Mouse (Mus musculus): ENCODE measurements around the gene Tmem252.
A peak's percentile ranks its signal among the peaks of the same experiment; 100 is the strongest.

Gene Tmem252

GRCm38 (mm10) chr19:24673762-24674161 is at the start of gene Tmem252:
Gene Tmem252 (plus strand): TSS chr19:24674008.
- DNase-seq (ENCODE audit: low spot score): no peak

- no peak for DNase-seq (ENCODE audit: low spot score)
These were observed 45.8 kb upstream of the Tmem252 start for GRCm38 (mm10) chr19:24628049-24628448.

GRCm38 (mm10) chr19:24633008-24633407 is 40.8 kb upstream of the Tmem252 start:
- no peak for DNase-seq (ENCODE audit: low spot score)

- peak; percentile 63 for DNase-seq (ENCODE audit: low spot score)
These were observed 39.2 kb upstream of the Tmem252 start for GRCm38 (mm10) chr19:24634602-24635001.

GRCm38 (mm10) chr19:24636616-24637015 is 37.2 kb upstream of the Tmem252 start:
- peak; percentile 41 for DNase-seq (ENCODE audit: low spot score)

- no peak for DNase-seq (ENCODE audit: low spot score)
These were observed 35.8 kb upstream of the Tmem252 start for GRCm38 (mm10) chr19:24637988-24638387.

GRCm38 (mm10) chr19:24640982-24641381 is 32.8 kb upstream of the Tmem252 start:
- no peak for DNase-seq (ENCODE audit: low spot score)

GRCm38 (mm10) chr19:24644971-24645370 is 28.8 kb upstream of the Tmem252 start:
- DNase-seq (ENCODE audit: low spot score): no peak

GRCm38 (mm10) chr19:24646162-24646829 is 27.5 kb upstream of the Tmem252 start:
- no peak for DNase-seq (ENCODE audit: low spot score)

- DNase-seq (ENCODE audit: low spot score): no peak
These were observed 25.8 kb upstream of the Tmem252 start for GRCm38 (mm10) chr19:24648016-24648415.

- DNase-seq (ENCODE audit: low spot score): no peak
These were observed 23.4 kb upstream of the Tmem252 start for GRCm38 (mm10) chr19:24650428-24650827.

GRCm38 (mm10) chr19:24651595-24651994 is 22.2 kb upstream of the Tmem252 start:
- DNase-seq (ENCODE audit: low spot score): no peak

- no peak for DNase-seq (ENCODE audit: low spot score)
These were observed 21.3 kb upstream of the Tmem252 start for GRCm38 (mm10) chr19:24652342-24653019.

GRCm38 (mm10) chr19:24653230-24653799 is 20.5 kb upstream of the Tmem252 start:
- DNase-seq (ENCODE audit: low spot score): no peak

GRCm38 (mm10) chr19:24656981-24657380 is 16.8 kb upstream of the Tmem252 start:
- no peak for DNase-seq (ENCODE audit: low spot score)

GRCm38 (mm10) chr19:24662346-24662745 is 11.5 kb upstream of the Tmem252 start:
- no peak for DNase-seq (ENCODE audit: low spot score)

GRCm38 (mm10) chr19:24665771-24666170 is 8.0 kb upstream of the Tmem252 start:
- DNase-seq (ENCODE audit: low spot score): no peak

GRCm38 (mm10) chr19:24667527-24667926 is 6.3 kb upstream of the Tmem252 start:
- no peak for DNase-seq (ENCODE audit: low spot score)

GRCm38 (mm10) chr19:24671571-24671970 is 2.2 kb upstream of the Tmem252 start:
- no peak for DNase-seq (ENCODE audit: low spot score)

- DNase-seq (ENCODE audit: low spot score): no peak
These were observed 1.3 kb upstream of the Tmem252 start for GRCm38 (mm10) chr19:24672366-24672960.

GRCm38 (mm10) chr19:24673331-24673730 is 477 bp upstream of the Tmem252 start:
- DNase-seq (ENCODE audit: low spot score): no peak

GRCm38 (mm10) chr19:24676429-24676828 is 2.6 kb downstream of the Tmem252 start:
- DNase-seq (ENCODE audit: low spot score): no peak

Data from layer of hippocampus, adult 11-12 months (tissue).